Mouse (Mus musculus): ENCODE measurements around the gene Olfr205. TPM values are rescaled to one million over a fixed set of nuclear protein-coding genes. Genes with fewer than 3 reads are reported as not detected.

Gene Olfr205
- polyA plus RNA-seq (2015; fragmentation: Nextera tagmentation; extraction: Ambion mirVana) = not detected in 2 replicates

DNA sequence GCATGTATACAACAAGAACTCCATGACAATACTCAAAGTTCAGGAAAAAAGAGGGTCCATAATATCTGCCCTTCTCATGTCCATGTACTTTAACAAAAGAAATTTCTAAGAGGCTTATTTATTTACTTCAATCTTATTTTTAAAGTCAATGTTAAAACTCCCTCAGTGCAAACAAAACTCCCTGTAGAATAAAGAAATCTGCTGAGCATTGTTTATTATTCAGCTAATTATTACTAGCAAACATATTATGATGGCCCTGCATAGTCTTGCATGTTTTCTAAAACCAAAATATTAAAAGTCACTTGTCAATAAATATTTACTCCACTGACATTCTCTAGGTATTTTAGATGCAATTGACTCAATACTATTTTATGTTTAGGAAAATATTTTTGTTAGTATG is at the start of gene Olfr205:
TSS of gene Olfr205 (minus strand) at position 101 of the 400 bp plus-strand sequence.

DNA sequence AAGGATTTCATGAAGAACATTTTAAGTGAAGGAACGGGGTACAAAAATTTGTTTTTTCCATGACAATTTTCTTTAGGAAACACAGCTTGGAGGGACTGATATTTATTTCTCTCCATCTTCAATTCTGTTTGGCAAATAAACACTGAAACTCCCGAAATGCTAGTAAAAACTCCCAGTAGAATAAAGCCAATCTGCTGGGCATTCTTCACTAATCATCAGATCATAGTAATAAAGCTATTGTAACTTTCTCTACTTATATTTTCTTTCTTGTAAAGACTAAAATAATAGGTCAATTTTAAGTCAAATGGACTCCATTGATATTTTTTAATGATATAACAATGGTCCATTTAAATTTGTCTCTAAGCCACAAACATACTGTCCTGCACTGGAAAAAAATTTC is 33.0 kb upstream of the Olfr205 start, which contains the start of gene Olfr209:
TSS of gene Olfr209 (minus strand) at position 101 of the 400 bp plus-strand sequence.

DNA sequence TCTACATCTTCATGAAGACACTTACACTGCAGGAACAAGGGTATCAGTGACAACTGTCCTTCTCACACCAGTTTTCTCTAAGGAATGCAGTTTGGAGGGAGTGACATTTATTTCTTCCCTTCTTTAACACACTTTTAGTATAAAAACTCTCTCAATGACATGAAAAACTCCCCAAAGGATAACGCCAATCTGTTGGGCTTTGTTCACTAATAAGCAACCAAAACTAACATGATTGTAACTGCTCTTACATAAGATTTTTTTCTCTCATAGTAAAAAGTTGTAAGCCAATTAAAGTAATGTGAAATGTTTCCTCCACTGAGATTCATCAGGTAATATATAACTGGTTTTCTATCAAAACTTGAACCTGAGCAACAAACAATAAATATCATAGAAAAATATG is 18.2 kb upstream of the Olfr205 start, which contains the start of gene Olfr206:
TSS of gene Olfr206 (minus strand) at position 101 of the 400 bp plus-strand sequence.

DNA sequence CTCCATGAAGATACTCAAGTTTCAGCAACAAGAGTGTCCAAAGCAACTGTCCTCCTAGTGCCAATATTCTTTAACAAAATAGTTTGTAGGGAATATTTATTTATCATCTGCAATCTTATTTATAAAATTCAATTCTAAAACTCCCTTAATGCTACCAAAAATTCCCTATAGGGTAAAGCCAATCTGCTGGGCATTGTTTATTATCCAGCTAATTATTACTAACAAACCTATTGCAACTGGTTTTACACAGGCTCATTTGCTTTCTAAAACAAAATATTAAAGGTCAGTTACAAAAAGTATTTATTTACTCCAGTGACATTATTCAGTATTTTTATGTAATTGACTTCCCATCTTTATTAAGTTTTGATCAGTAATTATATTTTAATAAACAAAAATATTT is 12.8 kb downstream of the Olfr205 start, which contains the start of gene Olfr204:
TSS of gene Olfr204 (minus strand) at position 101 of the 400 bp plus-strand sequence.

DNA sequence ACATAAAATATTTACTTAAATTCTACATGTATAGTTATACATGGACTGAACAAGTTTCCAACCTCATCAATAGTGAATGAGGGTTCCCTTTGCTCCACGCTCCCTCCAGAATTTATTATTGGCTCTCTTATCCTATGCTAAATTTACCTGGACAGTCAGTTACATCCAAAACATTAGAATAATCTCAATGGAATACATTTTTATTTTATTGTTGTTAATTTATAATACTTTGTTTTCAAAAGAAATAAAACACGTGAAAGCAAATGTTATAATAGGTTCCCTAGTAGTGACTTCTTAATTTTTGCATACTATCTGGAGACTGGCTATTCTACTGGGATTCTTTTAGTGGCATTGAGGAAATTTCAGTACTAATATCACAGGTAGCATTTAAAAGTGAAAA is 32.4 kb downstream of the Olfr205 start, which contains the start of gene Olfr203:
TSS of gene Olfr203 (plus strand) at position 301 of the 400 bp plus-strand sequence.

DNA sequence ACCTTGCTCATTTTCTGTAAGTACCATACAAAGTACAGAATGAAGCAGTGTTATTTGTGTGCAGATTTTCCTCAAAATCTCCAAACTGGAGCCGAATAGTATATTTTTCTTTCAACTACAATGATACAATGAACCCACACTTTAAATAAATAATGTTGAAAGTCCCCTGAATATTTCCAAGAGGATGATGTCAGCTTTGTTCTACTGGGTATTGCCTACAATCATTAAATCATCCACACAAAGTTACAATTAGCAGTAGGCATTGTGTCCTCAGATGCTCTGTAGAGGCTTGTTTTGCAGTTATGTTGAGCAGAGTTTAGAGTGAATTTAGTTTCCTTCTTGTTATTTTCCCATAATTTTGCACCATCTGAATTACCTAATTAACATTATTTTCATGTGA is 44.2 kb downstream of the Olfr205 start, which contains the start of gene Olfr202:
TSS of gene Olfr202 (minus strand) at position 101 of the 400 bp plus-strand sequence.

Other genes starting within 250 kb of the Olfr205 start
- gene Olfr191, start 241.3 kb downstream of the Olfr205 start, polyA plus RNA-seq (2015; fragmentation: Nextera tagmentation; extraction: Ambion mirVana) = not detected in 2 replicates
- gene Olfr193, start 219.3 kb downstream of the Olfr205 start, polyA plus RNA-seq (2015; fragmentation: Nextera tagmentation; extraction: Ambion mirVana) = not detected in 2 replicates
- gene Olfr194, start 210.1 kb downstream of the Olfr205 start, polyA plus RNA-seq (2015; fragmentation: Nextera tagmentation; extraction: Ambion mirVana) = not detected in 2 replicates
- gene Olfr195, start 184.1 kb downstream of the Olfr205 start, polyA plus RNA-seq (2015; fragmentation: Nextera tagmentation; extraction: Ambion mirVana) = not detected in 2 replicates
- not detected in 2 replicates for gene Olfr196, start 160.7 kb downstream of the Olfr205 start, polyA plus RNA-seq (2015; fragmentation: Nextera tagmentation; extraction: Ambion mirVana)
- not detected in 2 replicates for gene Olfr198, start 127.6 kb downstream of the Olfr205 start, polyA plus RNA-seq (2015; fragmentation: Nextera tagmentation; extraction: Ambion mirVana)
- not detected in 2 replicates for gene Olfr199, start 111.4 kb downstream of the Olfr205 start, polyA plus RNA-seq (2015; fragmentation: Nextera tagmentation; extraction: Ambion mirVana)
- not detected in 2 replicates for gene Olfr201, start 58.5 kb downstream of the Olfr205 start, polyA plus RNA-seq (2015; fragmentation: Nextera tagmentation; extraction: Ambion mirVana)
- not detected in 2 replicates for gene Olfr202, start 44.3 kb downstream of the Olfr205 start, polyA plus RNA-seq (2015; fragmentation: Nextera tagmentation; extraction: Ambion mirVana)
- not detected in 2 replicates for gene Olfr203, start 32.3 kb downstream of the Olfr205 start, polyA plus RNA-seq (2015; fragmentation: Nextera tagmentation; extraction: Ambion mirVana)
- gene Olfr204, start 12.9 kb downstream of the Olfr205 start, polyA plus RNA-seq (2015; fragmentation: Nextera tagmentation; extraction: Ambion mirVana) = not detected in 2 replicates
- not detected in 2 replicates for gene Olfr206, start 18.1 kb upstream of the Olfr205 start, polyA plus RNA-seq (2015; fragmentation: Nextera tagmentation; extraction: Ambion mirVana)
- gene Olfr209, start 32.9 kb upstream of the Olfr205 start, polyA plus RNA-seq (2015; fragmentation: Nextera tagmentation; extraction: Ambion mirVana) = not detected in 2 replicates
- not detected in 2 replicates for gene Gabrr3, start 76.2 kb upstream of the Olfr205 start, polyA plus RNA-seq (2015; fragmentation: Nextera tagmentation; extraction: Ambion mirVana)
- gene Riox2, start 140.6 kb upstream of the Olfr205 start, polyA plus RNA-seq (2015; fragmentation: Nextera tagmentation; extraction: Ambion mirVana) = 15.9 and 16.5 TPM in 2 replicates

All from spleen, postnatal 0 days (tissue).